Mouse (Mus musculus) adrenal gland, postnatal 36 days (tissue): ENCODE measurements around the gene Gpr132. TPM values are rescaled to one million over a fixed set of nuclear protein-coding genes. Genes with fewer than 3 reads are reported as not detected.
A peak's percentile ranks its signal among the peaks of the same experiment; 100 is the strongest.
"Not testable (repeated sequence)": the region's sequence is repeated elsewhere in the genome, so short reads cannot be mapped to it uniquely, and the experiment has no call there.

Experiments used
- DNase-seq, 2 experiments: peaks; one replicate each; pipeline ENCODE4 v3.0.0; 2021; ENCODE audit warnings: mixed read lengths in 1 of 2
- total RNA-seq, 2 experiments: library from RNA; stranded (reverse); gene quantifications; 2 replicates each; pipeline ENCODE4 v1.2.3; 2021

Gene Gpr132
- total RNA-seq, 2 experiments from 2014 or later: 0.33 to 0.40 TPM

DNA sequence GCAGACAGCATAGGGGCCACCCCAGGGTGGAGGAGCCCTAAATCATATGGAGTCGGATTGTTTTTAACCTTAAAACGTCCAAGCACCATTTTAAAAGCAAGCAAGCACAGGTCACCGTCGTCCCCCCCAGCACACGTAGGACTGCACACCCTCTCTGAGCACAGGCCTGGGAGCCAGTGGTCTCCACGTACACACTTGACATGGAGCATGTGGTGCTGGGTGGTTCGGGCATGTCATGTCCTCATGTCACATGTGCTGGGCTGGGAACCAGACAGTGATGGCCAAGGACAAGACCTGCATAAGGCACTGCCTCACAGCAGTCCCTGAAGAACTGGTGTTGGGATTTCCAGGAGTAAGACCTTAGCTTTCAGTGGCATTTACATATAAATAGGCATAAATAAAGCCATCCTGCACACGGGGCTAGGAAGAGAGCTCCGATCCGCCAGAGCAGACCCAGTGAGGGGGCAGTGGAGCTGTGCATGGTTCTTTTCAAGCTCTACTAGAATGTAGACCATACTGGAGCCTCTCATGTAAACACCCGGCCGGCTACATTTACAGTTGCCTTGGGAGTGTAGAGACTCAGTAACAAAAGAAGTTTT, 47.5 kb downstream of the Gpr132 start:
- DNase-seq: no peak

DNA sequence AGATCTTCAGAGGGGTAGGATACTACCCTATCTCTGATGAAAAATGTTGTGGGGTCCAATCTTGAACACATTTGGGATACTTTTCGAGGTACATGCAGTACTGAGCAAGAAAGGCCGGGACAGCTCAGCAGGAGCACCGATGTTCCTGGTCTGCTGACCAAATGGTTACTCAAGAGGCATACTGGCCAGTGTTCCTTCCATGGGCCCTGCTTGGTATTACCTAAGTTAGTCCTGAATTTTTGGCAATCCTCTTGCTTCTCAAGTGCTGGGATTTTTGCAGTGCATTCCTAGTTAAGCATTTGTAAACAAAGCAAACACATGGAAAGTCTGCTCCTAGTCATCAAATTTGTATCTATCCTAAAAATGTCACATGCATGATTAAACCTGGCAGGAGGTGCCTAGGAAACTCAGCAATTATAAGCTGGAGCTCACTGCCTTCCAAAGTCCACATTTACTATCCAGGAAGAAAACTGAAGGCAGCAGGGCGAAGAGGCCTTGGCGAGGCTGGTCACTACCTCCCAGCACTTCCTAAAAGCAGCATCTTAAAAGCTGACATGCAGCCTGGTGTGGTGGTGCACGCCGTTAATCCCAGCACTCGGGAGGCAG, 48.9 kb downstream of the Gpr132 start:
- no peak for DNase-seq

DNA sequence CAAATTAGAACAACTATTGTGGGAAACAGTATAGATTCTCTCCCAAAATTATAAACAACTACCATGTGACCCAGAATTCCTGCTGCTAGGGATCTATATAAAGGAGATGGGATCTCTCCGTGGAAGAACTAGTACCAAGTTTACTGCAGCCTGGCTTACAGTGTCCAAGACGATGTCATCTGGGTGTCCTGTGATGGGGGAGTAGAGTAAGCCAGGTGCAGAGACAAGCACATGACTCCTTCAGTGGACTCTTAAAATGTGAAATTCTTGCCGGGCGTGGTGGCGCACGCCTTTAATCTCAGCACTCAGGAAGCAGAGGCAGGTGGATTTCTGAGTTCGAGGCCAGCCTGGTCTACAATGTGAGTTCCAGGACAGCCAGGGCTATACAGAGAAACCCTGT, 51.2 kb downstream of the Gpr132 start:
- DNase-seq: not testable (repeated sequence)

DNA sequence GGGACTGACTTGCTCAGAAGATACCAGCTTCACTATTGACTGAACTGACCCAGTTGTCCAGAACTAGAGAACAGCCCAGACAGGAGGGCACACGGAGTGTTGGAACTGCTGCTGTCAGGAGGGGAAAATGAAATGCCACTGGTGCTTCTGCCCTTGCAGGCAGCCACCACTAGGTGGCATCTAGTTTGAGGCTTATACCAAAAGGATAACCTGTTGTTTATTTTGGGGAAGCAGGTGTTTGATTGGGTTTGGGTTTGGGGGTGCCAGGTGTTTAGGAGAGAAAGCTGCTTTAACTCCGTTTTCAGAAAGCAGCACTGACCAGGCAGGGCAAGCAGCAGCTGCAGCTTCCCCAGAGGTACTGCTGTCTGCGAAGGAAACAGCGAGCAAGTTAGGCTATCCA, 51.7 kb downstream of the Gpr132 start:
- peak; percentile 53 to 67 for DNase-seq

DNA sequence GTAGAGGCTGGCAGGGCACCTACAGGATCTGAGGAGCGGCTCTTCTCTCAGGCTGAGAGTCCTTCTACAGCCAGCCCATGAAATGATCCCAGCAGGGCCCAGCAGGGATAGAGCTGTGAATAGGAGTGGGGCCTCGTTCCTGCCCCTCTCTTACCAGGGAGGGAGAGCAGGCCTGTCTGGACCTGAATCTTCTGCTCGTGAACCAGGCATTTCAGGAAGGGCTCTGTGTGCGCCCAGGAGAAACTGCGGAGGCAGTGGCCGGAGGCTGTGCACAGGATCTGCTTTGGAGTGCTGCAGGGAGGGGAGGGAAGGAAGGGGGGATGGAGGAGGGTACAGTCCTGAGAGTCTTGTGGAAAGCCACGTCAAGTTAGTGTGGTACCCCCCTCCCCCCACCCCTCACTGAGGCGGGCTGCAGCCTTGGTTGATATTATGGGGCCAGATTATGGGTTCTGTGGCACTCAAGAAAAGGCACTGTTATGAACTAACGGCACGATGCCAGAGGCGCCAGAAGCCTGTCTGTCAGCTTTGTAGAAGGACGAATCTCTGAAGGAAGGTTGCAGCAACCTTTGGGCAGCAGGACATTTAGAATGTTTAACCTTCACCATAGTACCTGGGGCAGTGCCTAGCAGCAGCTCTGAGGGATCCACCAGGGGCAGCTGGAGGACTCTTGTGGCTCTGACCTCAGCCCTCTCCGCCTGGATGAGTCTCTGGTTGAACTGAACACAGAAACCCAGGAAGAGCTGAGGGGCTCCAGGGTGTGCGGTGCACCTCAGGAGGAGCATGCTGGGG, 53.2 kb downstream of the Gpr132 start:
- DNase-seq: no peak

DNA sequence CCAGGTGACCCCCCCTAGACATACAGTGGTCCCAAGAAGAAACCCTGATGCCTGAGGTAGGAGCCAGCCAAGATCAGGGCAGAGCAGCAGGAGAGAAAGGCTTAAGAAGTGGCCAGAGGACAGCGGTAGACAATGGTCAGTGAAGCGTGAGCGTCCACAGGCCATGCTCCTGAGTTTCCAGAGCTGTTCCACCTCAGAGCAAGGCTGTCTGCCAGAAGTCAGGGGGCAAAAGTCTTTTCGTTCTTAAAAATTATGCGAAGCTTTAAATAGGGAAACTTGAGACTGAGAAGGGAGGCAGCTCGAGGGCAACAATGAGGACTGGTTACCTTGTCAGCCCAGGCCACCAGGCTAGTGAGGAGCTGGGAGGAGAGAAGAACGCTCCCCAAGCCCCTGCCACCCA, 54.7 kb downstream of the Gpr132 start:
- no peak for DNase-seq

DNA sequence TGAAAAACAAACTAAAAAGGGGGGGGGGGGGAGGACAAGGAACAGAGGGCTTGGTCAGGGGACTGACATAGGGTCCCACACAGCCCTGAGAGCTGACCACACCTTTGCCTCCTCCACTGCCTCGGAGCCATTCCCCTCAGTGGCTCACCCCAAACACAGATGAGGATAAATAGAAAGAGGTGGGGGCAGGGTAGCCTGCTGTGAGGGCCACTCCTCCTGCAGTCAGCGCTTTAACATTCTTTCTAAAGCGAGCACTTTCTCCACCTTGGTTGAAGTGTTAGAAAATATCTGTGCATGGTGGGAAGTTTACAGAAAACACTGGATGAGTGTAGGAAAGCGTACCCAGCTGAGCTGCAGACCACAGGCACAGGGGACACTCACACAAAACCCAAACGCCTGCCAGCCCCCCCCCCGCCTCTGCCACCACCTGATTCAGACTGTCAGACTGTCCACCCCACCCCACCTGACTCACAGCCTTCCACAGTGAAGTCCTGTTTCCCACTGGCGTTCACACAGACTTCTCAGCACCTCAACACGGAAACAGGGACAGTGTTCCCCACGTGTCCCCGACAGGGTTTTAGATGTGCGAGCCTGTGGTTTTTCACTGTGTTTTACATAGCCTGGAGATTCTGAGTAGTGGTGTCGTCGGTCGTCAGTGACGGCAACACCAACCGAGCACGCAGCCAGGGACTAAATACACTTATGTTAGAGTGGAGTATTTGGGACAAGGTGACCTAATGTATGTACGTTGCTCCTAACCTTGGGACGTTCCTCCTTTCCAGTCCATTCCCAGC, 57.7 kb downstream of the Gpr132 start:
- no peak for DNase-seq

DNA sequence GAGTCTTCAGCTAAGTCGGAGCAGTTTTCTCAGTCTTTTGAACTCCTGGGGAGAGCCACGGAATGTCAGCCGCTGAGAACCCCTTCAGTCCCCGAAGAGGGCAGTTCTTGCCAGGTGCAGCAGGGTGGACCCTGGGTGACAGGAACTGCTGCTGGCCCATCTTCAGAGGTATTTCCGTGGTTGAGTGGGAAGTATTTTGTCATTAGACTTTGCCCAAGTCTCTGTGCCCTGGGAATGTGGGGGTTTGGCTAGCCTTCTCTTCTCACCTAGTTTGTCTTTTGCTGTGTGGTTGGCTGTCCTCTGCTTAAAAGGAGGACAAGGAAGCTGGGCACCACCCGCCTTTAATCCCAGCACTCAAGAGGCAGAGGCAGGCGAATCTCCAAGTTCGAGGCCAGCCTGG, 58.4 kb downstream of the Gpr132 start:
- no peak for DNase-seq

DNA sequence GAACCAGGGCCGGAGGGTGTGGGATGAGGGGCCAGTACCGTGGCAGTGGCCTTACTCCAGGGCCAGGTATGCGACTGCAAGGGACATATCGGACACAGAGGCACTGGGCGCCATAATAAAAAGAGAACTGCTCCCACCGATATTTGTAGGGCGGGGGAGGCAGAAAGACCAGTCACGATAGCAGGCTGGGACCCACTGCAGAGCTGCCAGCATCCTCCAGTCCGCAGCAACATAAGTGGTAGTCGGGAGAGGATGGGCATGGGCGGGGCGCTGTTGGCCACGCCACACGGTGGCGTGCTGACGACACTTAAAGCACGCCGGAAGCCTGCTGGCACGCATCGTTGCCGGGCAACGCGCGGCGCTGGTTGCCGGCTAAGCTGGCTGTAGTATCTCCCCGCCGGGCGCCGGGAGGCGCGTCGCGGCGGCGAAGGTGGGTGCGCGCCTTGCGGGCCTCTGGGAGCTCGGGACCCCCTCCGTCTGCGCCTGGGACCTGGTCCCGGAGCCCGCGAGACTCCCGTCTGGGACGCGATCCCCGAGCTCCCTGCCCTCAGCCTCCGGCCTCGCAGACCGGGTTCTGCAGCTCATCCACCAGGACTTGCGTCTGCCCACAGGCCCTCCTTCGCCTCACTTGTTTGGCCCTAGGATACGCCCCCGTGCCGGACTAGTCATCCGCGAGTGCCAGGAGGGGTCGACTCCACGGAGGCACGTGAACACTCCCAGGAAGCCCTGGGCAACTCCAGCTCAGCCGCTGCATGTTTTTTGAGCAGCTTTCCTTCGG, 59.3 kb downstream of the Gpr132 start, which contains the start of gene Clba1:
Clba1 (plus strand) TSS at position 351 of the 778 bp plus-strand sequence.
- peak; percentile 94 to 96 for DNase-seq

DNA sequence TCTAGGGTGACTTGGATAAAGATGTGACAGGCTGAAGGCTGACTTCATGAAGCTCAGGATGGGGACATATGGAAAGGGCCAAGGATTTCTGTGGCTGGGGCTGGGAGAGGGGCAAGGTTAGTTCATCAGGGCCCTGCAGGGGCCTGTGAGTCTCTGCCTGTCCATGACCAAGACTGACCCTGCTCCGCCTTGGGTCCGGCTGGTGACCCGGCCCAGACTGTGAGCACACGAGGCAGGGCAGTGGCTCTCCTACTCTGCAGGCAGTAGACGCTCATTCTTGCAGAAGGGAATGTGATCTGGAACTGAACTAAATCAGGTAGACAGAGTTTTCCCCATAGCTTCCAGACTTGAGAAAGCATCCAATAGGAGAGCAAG, 59.8 kb downstream of the Gpr132 start:
- DNase-seq: no peak

DNA sequence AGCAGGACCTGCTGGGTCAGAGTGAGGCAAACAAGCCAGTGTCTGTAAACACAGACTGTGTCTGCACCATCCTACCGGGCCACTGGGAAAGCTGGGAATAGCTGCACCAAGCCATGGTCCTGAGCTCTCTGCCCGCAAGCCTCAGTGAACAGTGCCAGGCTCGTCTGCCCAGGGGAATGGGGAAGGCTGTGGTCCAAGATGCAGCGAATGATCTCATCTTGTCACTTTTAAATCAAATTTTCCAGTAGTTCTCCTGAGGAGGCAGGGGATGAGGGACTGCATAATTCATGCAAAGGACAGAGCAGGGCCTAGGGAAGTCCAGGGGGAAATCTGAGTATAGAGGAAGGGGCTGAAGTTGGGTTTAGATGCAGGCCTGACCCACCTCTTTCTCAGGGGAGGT, 60.2 kb downstream of the Gpr132 start:
- DNase-seq: no peak

DNA sequence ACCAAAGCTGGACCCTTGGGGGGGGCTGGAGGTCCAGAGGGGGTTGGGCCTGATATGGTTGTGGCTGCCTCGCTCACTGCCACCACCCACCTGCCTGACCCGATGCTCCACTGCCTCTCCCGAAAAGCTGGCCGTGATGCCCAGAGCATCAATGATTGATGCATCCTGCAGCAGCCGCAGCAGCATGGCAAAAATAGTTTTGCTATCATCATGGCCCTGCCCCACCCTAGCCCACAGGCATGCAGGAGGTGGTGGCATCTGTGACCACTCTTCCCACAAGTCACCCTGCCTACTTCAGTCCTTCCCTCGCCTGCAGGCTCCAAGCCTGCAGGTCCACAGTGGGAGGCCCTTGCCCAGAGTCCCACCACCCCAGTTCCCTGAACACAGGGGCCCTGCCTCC, 62.0 kb downstream of the Gpr132 start:
- DNase-seq: no peak

DNA sequence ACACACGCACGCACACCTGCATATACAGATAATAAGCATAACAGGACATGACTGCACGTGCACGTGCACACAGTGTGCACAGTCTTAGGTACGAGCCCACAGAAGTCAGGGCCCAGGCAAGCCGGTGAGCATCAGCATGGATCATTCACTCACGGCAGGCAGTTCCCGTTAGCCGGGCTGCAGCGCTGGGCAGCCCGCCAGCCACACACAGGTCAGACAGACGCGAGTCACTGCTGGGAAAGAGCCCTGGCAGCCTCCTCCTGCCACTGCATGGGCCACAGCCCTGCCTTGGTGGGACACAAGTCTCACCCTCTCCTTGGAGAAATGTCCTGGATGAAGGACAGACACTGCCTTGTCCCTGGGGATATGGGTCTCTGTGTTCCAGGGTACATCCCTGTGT, 64.0 kb downstream of the Gpr132 start:
- peak; percentile 59 to 73 for DNase-seq

DNA sequence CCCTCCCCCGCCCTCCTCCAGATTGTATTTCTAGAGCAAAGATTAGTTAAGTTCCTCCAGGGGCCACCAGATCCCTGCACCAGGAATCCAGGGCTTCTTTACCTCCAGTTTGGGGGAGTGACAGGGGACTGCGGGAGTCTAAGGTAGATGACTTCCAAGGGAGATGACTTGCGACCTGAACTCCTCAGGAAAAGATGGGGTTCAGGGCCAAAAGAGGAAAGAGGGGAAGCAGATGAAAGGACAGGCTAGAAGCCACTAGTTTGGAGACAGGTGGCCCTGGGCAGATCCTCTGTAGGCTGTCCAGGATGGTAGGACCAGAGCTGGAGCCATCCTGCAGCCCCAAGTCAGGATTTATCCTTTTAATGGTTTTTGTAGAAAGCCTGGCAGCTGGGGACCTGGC, 65.1 kb downstream of the Gpr132 start:
- no peak for DNase-seq

DNA sequence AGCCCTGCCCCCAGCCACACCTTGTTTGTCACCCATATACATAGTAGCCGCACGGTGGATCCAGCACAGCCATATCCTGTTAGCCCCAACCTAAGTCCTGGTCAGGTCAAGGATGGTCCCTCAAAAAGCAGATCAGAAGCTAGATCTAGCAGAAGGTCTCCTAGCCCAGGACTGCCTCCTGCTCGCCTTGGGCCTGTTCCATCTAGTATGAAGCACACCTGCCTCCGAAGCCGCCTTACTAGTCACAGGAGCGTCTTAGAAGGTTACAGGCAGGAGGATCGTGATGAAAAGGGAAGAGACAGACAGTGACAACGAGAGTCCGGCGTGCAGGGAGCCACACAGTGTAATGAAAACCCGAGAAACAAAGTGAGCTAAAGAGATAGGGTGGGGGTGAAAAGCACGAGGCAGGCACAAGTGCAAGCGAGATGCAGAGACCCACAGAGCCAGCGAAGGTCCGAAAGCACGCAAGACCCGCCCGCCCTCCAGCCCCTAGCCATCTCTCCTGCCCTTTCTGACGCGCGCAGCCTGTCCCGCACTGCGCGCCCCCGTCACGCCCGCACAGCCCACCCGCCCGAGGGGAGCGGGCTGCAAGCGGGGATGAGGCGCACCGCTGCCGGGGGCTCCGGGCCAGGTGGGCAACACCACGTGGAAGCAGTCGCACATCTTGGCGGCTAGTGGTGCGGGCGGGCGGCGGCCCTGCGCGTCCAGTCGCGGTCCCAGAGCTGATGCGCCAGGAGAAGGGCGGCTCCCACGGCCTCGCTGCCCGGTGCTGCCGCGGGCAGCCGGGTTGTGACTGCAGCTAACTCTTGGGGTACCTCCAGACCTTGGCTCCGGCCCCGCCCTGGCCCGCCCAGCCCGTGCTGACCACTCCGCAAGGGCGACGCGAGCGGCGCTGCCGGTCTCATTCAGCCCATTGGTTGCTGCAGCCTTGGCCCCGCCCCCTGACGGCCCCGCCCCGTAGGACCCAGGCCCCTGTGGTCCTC, 65.9 kb downstream of the Gpr132 start, which contains the start of gene Ahnak2:
Ahnak2 (minus strand) TSS at position 794 of the 983 bp plus-strand sequence.
- DNase-seq: peak; percentile 48 to 63

Other genes starting within 250 kb of the Gpr132 start
- gene Adssl1, start 248.2 kb downstream of the Gpr132 start, total RNA-seq: 10 to 100 TPM; 21.8 to 22.7 TPM
- gene Siva1, start 223.5 kb downstream of the Gpr132 start, total RNA-seq: 10 to 100 TPM; 45.4 to 46.9 TPM
- 100 to 1,000 TPM; 256 to 378 TPM for gene Akt1, start 193.3 kb downstream of the Gpr132 start, total RNA-seq
- gene Zbtb42, start 189.4 kb downstream of the Gpr132 start, total RNA-seq: 1 to 10 TPM; 5.0 to 9.0 TPM
- 10 to 100 TPM; 41.5 to 48.8 TPM for gene Cep170b, start 147.8 kb downstream of the Gpr132 start, total RNA-seq
- gene Pld4, start 107.6 kb downstream of the Gpr132 start, total RNA-seq: 10 to 100 TPM in 1 of 2 experiments, 1 to 10 TPM in 1; 7.5 to 11.9 TPM
- gene Ahnak2, start 65.6 kb downstream of the Gpr132 start, total RNA-seq: 1 to 10 TPM; 7.5 to 7.7 TPM
- 10 to 100 TPM; 10.0 to 12.0 TPM for gene Clba1, start 59.3 kb downstream of the Gpr132 start, total RNA-seq
- 10 to 100 TPM; 14.7 to 19.5 TPM for gene Cdca4, start 38.8 kb downstream of the Gpr132 start, total RNA-seq
- 1 to 10 TPM; 4.3 to 6.5 TPM for gene Jag2, start 61.5 kb upstream of the Gpr132 start, total RNA-seq
- gene Nudt14, start 73.9 kb upstream of the Gpr132 start, total RNA-seq: 10 to 100 TPM; 26.5 to 34.7 TPM
- 10 to 100 TPM; 15.5 to 23.7 TPM for gene Btbd6, start 108.3 kb upstream of the Gpr132 start, total RNA-seq
- 10 to 100 TPM; 42.9 to 49.6 TPM for gene Brf1, start 132.5 kb upstream of the Gpr132 start, total RNA-seq
- 10 to 100 TPM; 39.7 to 46.3 TPM for gene Pacs2, start 146.3 kb upstream of the Gpr132 start, total RNA-seq
- gene Tex22, start 206.3 kb upstream of the Gpr132 start, total RNA-seq: under 1 TPM in 1 of 2 experiments, not detected in 1; 0.46 TPM
- gene Mta1, start 230.1 kb upstream of the Gpr132 start, total RNA-seq: 10 to 100 TPM; 76.8 to 99.8 TPM